Mouse (Mus musculus): ENCODE results near the gene Gpc1. TPM values are rescaled to one million over a fixed set of nuclear protein-coding genes. Genes with fewer than 3 reads are reported as not detected.
A peak's percentile ranks its signal among the peaks of the same experiment; 100 is the strongest.

Gpc1 gene
- total RNA-seq (2021), result 100 to 1,000 TPM; 147 to 157 TPM

- peak; percentile 84 to 86 for DNase-seq
Observed at GRCm38 (mm10) chr1:92831188-92832001, at the start of gene Gpc1. TSS of gene Gpc1 (plus strand) at chr1:92831645.

- DNase-seq, result peak in 1 of 2 experiments; percentile 9
Observed at GRCm38 (mm10) chr1:92781862-92782261, 49.6 kb upstream of the Gpc1 start.

DNA sequence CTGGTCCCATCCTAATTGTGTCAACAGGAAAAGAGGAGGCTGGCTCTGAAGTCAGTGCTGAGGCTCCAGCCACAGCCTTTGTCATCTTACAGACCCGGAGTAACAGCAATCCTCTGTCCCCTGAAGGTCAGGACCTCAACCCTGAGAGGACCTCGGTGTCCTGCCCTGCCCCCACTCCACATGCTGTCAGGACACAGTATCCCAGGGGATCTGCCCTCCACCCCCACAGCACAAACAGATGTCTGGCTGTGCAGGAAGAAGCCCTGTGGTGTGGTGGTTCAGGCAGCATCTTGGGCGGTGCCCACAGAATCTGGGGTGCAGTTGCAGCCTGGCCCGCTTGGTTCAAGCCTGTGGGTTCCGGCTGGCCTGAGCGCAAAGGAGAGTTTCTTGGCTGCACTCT is 48.9 kb upstream of the Gpc1 start:
- DNase-seq, result no peak

DNA sequence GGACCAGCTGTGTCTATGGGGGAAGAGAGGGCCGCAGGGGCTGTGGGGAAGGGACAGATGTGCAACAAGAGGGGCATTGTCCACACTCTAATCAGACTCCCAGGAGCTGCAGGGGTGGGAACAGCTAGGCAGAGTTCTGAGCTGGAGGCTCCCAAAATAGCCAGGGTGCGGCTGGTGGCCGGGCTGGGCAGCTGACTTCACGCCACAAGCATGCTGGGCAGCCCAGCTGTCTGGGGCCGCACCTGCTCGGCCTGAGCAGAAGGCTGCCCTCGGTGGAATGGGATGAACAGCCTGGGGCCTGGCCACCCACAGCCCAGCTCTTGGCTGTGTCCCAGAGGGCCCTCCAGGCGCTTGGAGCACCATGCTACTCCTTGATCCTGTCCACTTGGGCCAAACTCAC is 44.2 kb upstream of the Gpc1 start:
- DNase-seq, result no peak

DNA sequence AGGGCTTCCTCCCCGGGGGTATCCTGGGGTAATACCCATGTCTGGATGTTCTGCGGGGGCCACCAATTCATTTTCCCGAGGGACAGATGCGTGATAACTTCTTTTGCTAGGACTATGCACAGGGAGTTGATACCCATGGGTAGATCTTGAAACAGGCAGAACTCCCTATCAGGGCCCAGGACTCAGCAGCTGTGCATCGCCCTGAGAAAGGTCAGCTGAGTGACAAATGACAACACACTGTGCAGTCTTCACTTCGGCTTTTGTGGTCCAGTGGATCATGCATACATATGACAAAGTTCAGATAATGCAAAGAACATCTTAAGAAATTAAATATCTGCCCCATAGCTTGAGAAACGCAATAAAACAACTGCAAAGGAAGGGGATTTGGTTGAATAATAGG is 43.4 kb upstream of the Gpc1 start:
- no peak for DNase-seq

DNA sequence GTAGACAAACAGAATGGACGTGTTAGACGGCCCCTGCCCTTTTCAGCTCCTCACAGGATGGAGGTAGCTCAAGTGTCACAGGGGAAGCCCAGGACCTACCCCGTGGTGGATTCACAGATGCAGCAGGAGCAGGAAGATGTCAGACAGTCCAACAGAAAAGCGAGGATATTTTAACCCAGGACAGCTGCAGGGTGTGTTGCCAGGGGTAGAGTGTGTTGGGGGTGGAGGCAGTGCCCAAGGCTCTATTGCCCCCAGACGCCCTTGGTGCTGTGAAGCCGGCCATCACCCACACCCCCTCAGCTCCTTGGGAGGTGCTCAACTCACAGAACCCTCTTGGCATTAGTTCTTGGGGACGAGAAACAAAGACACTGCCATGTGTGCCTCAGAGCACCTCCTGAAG is 40.8 kb upstream of the Gpc1 start:
- DNase-seq, result no peak

- no peak for DNase-seq
Observed at GRCm38 (mm10) chr1:92791070-92791831, 40.2 kb upstream of the Gpc1 start.

GRCm38 (mm10) chr1:92793781-92794180 is 37.7 kb upstream of the Gpc1 start:
- DNase-seq, result no peak

DNA sequence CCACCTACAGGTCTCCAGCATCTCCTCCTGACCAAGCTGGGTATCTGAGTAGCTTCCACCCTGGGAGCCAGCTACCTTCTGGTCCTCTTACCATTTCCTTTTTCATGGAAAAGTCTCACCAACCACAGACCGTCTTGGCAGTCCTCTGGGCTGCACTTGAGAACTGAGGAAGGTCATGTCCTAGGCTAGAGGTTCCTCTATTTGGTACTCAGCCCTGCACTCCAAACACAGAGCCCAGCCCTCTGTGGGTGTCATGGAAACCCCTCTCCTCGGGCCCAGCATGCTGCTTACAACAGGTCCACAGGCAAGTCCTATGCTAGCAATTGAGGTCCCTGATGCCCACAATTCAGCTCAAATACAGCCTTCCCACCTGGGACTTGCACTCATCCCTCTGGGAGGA is 33.0 kb upstream of the Gpc1 start:
- no peak for DNase-seq

DNA sequence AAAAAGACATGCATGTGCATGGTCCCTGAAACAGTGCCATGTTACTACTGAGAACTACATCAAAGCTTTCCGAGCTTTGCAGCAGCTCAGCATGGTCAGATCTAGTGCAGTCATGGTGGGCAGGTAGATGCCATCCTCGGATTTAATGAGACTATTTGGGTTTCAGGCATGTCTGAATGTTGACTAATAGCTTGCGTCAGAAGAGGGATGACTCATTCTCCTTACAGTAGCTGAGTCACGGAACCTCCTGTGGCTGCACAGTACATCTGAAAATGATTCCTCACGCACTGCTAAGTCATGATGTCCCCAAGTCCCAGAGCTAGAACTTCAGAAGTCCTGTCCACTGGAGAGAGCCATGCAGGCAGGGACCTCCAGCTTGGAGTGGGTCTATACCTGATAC is 31.8 kb upstream of the Gpc1 start:
- DNase-seq, result peak in 1 of 2 experiments; percentile 8

DNA sequence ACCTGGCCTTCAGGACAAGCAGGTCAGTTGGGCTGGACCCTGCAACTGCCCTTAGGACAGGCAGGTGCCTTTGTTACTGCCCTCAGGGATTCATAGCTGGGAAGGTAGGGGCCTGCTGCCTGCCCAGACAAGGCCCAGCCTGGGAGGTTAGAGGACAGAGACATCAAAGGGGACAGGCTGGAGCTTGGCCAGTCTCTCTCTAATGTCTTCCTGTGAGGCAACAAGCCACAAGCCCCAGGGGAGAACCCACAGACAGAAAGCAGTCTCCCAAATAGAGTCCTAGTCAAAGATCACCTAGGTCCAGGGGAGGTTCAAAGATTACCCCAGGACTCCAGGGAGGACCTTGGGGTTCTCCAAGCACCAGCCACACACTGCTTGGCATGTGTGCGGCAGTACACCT is 29.1 kb upstream of the Gpc1 start:
- no peak for DNase-seq

DNA sequence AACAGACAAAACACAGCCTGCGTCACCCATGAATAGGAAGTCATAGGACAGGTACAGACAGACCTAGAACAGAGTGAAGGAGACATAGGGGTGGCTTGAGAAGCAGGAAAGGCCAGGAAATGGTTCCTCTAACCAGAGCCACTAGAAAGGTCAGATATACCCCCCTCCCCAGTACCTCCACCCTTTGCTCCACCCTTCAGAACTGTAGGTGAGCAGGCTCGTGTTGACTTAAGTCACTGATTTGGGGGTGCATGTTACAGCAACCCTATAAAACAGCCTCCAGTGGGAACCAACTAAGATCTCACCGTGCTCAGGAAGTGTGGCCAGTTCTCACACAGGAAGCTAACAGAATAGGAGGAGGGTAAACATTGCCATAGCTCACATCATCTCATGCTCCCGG is 28.1 kb upstream of the Gpc1 start:
- DNase-seq, result no peak

DNA sequence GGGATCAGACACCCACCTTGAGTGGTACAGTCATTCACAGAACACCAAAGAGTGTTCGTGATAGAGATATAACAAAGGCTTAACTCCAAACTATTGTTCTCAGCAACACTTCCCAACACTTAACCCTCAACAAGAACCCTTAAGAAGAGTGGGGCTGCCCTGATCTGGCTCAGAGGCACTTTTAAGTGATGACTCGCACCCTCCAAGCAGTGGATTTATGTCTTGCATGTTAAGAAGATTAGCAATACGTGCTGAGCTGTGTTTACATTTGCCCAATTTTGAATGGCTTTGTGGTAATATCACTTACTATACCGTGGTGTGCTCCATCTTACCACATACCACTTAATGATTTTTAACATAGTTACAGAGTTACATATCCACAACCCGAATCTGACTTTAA is 26.3 kb upstream of the Gpc1 start:
- no peak for DNase-seq

- DNase-seq, result no peak
Observed at GRCm38 (mm10) chr1:92805836-92806235, 25.6 kb upstream of the Gpc1 start.

- DNase-seq, result no peak
Observed at GRCm38 (mm10) chr1:92806720-92807119, 24.7 kb upstream of the Gpc1 start.

DNA sequence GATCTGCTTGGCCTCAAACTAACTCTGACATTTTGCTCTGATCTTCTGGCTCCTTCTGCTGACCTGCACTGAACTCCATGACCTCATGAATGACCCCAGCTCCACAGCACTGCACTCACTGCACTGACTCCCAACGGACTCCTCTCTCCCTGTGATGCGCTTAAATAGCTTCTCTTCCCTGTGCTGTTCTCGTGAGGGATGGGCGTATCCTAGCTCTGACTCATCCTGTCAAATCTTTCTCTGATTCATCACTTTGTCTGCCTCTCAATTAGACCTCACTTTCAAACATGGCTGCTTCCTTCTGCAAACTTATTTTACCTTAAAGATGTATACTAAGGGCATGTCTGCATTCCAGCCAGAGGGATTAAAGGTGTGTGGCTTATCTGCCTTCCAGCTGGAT is 21.8 kb upstream of the Gpc1 start:
- DNase-seq, result no peak

DNA sequence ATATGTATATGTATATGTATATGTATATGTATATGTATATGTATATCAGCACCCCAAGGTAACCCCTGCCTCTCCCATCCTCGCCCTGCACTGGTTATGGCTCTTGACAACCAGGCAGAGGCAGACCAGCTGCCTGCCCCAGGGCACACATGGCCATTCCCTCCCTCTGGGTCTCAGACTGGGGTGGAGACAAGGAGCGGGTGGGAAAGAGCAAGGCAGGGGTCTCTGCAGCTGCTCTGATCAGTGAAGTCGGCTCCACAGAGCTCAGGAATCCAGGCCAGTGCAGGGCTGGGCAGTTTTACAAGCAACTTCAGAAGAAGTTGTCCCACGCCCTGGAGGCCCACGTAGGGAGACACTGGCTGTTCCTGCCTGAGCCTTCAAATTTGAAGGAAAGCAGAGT is 17.1 kb upstream of the Gpc1 start:
- no peak for DNase-seq

DNA sequence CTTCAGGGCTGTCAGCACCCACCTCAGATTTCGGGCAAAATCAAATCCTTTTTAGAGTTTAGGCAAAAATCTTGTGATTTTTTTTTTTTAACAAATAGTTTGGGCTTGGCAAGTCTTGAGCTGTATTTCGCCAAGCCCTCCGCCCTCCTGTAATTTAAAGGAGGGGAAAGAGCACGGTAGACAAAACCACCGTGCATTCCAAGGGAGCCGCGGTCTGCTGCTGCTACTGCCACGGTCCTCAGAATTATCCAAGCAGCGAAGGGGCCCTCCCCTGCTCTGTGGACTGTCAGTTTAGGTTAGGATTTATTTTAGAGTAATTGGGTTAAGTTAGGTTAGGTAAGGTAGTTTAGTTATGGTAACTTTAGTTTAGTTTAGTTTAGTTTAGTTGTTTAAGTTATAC is 16.3 kb upstream of the Gpc1 start:
- DNase-seq, result no peak

GRCm38 (mm10) chr1:92815756-92816294 is 15.6 kb upstream of the Gpc1 start:
- DNase-seq, result no peak

DNA sequence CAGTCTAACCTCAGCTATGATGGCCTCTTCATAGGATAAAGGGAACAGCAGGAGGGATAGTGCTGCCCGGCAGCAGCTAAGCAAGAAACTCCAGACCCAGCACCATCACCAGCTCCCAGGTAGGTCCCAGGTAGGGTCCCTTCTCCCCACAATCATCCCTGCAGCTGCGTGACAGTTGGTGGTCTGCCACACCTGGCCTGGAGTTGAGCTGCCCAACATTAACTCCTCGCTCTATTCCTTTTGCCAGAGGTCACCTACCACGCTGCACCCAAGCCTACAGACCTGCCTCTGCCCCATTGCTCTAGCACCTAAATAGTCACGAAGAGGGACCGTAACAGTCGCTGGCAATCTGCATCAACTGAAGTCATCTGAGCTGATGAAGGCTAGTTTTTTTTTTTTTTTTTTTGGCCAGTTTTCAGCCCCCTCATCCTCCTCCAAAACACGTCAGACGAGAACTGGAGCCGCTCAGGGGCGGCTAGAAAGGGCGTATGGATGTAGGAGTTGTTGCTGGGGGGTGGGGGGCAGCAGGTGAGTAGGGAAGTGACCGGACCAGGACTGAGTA is 738 bp upstream of the Gpc1 start:
- no peak for DNase-seq

DNA sequence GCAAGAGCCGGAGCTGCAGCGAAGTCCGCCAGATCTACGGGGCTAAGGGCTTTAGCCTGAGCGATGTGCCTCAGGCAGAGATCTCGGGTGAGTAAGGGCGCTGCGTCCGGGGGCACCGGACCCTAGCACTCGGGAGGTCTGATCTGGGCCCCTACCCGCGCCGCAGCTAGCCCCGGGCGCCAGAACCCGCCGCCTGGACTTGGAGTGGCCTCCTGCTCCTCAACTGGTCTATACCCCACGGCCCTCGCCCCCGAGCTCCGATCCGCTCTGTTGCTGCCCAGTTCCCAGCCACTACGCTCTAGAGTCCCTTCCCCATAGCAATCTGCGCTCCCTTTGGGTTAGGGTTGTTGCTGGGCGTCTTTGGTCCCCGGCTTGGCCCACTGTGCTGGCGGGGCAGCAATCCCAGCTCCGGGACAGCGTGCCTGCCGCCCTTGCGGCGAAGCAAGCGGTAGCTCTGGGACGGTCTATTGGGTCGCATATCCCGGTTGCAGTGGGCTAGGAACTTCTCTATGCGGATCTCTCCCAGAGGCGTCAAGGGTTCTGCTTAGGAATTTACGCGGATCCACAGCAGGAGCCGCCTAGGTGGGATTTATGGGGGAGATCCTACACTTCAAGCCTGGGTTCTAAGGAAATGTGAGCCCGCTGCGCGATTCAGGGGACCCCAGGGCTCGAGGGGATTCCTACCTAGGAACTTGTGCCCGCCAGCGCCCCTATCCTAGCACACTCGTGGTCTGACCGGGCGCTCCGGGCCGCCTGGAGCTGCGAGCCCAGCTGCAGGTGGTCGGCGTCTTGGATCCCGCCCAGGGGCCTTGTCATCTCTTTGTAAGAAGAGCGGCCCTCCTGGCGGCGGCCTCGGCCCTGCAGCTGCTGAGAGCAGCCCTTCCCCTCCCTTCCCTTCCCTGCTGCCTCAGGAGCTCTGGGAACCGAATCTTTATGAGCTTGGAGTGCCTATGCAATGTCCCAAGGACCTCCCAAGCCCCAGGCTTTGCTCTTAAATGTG is 866 bp downstream of the Gpc1 start:
- DNase-seq, result no peak
